Mouse (Mus musculus) myocyte (in vitro differentiated cells): ENCODE data around the gene Twf2. TPM values are rescaled to one million over a fixed set of nuclear protein-coding genes. Genes with fewer than 3 reads are reported as not detected.

ENCODE experiments used
- H3K27me3 ChIP-seq: one replicate; pipeline ENCODE4 v1.6.1; 2011; ENCODE audit not compliant: control insufficient read depth, insufficient read depth, insufficient read length
- H3K36me3 ChIP-seq: one replicate; pipeline ENCODE4 v1.6.1; 2011; ENCODE audit not compliant: control insufficient read depth, insufficient read depth
- H3K4me2 ChIP-seq: one replicate; pipeline ENCODE4 v1.6.1; 2011; ENCODE audit warnings: low read depth, control low read depth
- H3K4me3 ChIP-seq: one replicate; pipeline ENCODE4 v1.5.1; 2011; ENCODE audit warnings: mild to moderate bottlenecking, control low read depth, moderate library complexity
- H3K79me2 ChIP-seq: one replicate; pipeline ENCODE4 v1.6.1; 2011; ENCODE audit not compliant: control insufficient read depth, insufficient read depth
- H3ac ChIP-seq: one replicate; pipeline ENCODE4 v1.6.1; 2011; ENCODE audit not compliant: control insufficient read depth, insufficient read length
- CEBPB ChIP-seq: IDR thresholded peaks from 2 replicates; pipeline ENCODE4 v1.6.1; 2011; ENCODE audit warnings: mild to moderate bottlenecking, moderate library complexity; ENCODE audit not compliant: poor library complexity, insufficient read depth, severe bottlenecking
- E2F4 ChIP-seq: IDR thresholded peaks from one replicate; pipeline ENCODE4 v1.6.1; 2011; ENCODE audit warnings: mild to moderate bottlenecking, control low read depth, moderate library complexity; ENCODE audit not compliant: insufficient read depth
- MAX ChIP-seq: IDR thresholded peaks from one replicate; pipeline ENCODE4 v1.6.1; 2011; ENCODE audit warnings: low read depth, mild to moderate bottlenecking, control low read depth
- MYOD1 ChIP-seq, 3 experiments: IDR thresholded peaks; one replicate each; pipeline ENCODE4 v1.6.1; 2011; ENCODE audit warnings: control low read depth in 2 of 3, low read depth in 2 of 3, mild to moderate bottlenecking in 2 of 3, moderate library complexity in 1 of 3; ENCODE audit not compliant: insufficient read length in 2 of 3, control insufficient read depth in 1 of 3
- MYOG ChIP-seq, 3 experiments: IDR thresholded peaks; one replicate each; pipeline ENCODE4 v1.6.1; 2011; ENCODE audit warnings: control low read depth in 2 of 3, low read depth in 2 of 3, mild to moderate bottlenecking in 2 of 3; ENCODE audit not compliant: insufficient read length in 2 of 3, control insufficient read depth in 1 of 3, insufficient read depth in 1 of 3
- POLR2A ChIP-seq: IDR thresholded peaks from one replicate; pipeline ENCODE4 v1.6.1; 2011; ENCODE audit warnings: low read depth, mild to moderate bottlenecking, control low read depth, moderate library complexity; ENCODE audit not compliant: insufficient read length
- POLR2AphosphoS2 ChIP-seq: IDR thresholded peaks from one replicate; pipeline ENCODE4 v1.6.1; 2011; ENCODE audit warnings: low read depth, control low read depth; ENCODE audit not compliant: insufficient read length
- REST ChIP-seq: IDR thresholded peaks from one replicate; pipeline ENCODE4 v1.6.1; 2011; ENCODE audit warnings: mild to moderate bottlenecking, control low read depth, moderate library complexity; ENCODE audit not compliant: insufficient read depth, insufficient read length
- SRF ChIP-seq: IDR thresholded peaks from one replicate; pipeline ENCODE4 v1.6.1; 2011; ENCODE audit warnings: low read depth; ENCODE audit not compliant: control insufficient read depth, insufficient read length
- TCF12 ChIP-seq: IDR thresholded peaks from one replicate; pipeline ENCODE4 v1.6.1; 2011; ENCODE audit warnings: mild to moderate bottlenecking, control low read depth; ENCODE audit not compliant: poor library complexity, insufficient read depth, severe bottlenecking
- TCF3 ChIP-seq: IDR thresholded peaks from one replicate; pipeline ENCODE4 v1.6.1; 2011; ENCODE audit warnings: low read depth, control low read depth; ENCODE audit not compliant: insufficient read length
- USF1 ChIP-seq: IDR thresholded peaks from one replicate; pipeline ENCODE4 v1.6.1; 2011; ENCODE audit warnings: low read depth, mild to moderate bottlenecking, control low read depth, moderate library complexity
- polyA plus RNA-seq: library from polyadenylated mRNA; unstranded; fragments of >200 nt; fragmentation: generic; extraction: Trizol; gene quantifications from one replicate; pipeline ENCODE4 v1.2.1, GENCODE M21; 2012; ENCODE audit warnings: missing spikeins

The Twf2 gene
- polyA plus RNA-seq, 1 experiment: 103 TPM

- Histone ChIP-seq H3K36me3 (peaks cover 6% of the 10 kb centered on the region), H3K79me2 (no peaks in the 10 kb centered on the region), H3K4me2 (no peak overlapping the region), H3ac (no peak overlapping the region), H3K4me3 (no peak overlapping the region), H3K27me3 (peaks cover 8% of the 10 kb centered on the region)
- TF ChIP-seq REST (no peak), MYOG (IDR thresholded peaks at IDR 0.05; ENCODE audit: control insufficient read depth in 1 of 3, insufficient read depth in 1 of 3, insufficient read length in 2 of 3, low read depth in 2 of 3) (no peak), E2F4 (no peak), CEBPB (no peak), SRF (no peak), POLR2A (no peak), TCF12 (no peak), TCF3 (no peak), POLR2AphosphoS2 (no peak), MYOD1 (IDR thresholded peaks at IDR 0.05; ENCODE audit: control insufficient read depth in 1 of 3, insufficient read length in 2 of 3, low read depth in 2 of 3) (no peak), USF1 (no peak), MAX (no peak)
These were observed 27.8 kb downstream of the Twf2 start for GRCm38 (mm10) chr9:106230734-106231106.

- Histone ChIP-seq H3K4me2 (no peak overlapping the region), H3K4me3 (no peak overlapping the region), H3ac (no peak overlapping the region), H3K36me3 (peaks cover 6% of the 10 kb centered on the region), H3K27me3 (peaks cover 3% of the 10 kb centered on the region), H3K79me2 (no peaks in the 10 kb centered on the region)
- TF ChIP-seq CEBPB: no peak
- peak; percentile 9 for TF ChIP-seq POLR2AphosphoS2
These were observed 28.3 kb downstream of the Twf2 start for GRCm38 (mm10) chr9:106231220-106231619.

- Histone ChIP-seq H3K4me2 (no peak overlapping the region), H3K4me3 (no peak overlapping the region), H3K79me2 (no peaks in the 10 kb centered on the region), H3K36me3 (peaks cover 6% of the 10 kb centered on the region), H3K27me3 (no peaks in the 10 kb centered on the region), H3ac (no peak overlapping the region)
- no peak for TF ChIP-seq REST
- TF ChIP-seq MAX: no peak
- TF ChIP-seq TCF12: no peak
- no peak for TF ChIP-seq POLR2AphosphoS2
- no peak for TF ChIP-seq MYOD1 (IDR thresholded peaks at IDR 0.05; ENCODE audit: control insufficient read depth in 1 of 3, insufficient read length in 2 of 3, low read depth in 2 of 3)
- TF ChIP-seq MYOG (IDR thresholded peaks at IDR 0.05; ENCODE audit: control insufficient read depth in 1 of 3, insufficient read depth in 1 of 3, insufficient read length in 2 of 3, low read depth in 2 of 3): no peak
- no peak for TF ChIP-seq E2F4
- TF ChIP-seq POLR2A: no peak
- no peak for TF ChIP-seq SRF
- no peak for TF ChIP-seq USF1
- TF ChIP-seq CEBPB: no peak
- TF ChIP-seq TCF3: no peak
These were observed 28.9 kb downstream of the Twf2 start for GRCm38 (mm10) chr9:106231816-106232215.

- Histone ChIP-seq H3K27me3 (no peaks in the 10 kb centered on the region), H3K4me3 (no peak overlapping the region), H3K79me2 (no peaks in the 10 kb centered on the region), H3K4me2 (no peak overlapping the region), H3ac (no peak overlapping the region), H3K36me3 (peaks cover 6% of the 10 kb centered on the region)
- TF ChIP-seq MYOD1 (IDR thresholded peaks at IDR 0.05; ENCODE audit: control insufficient read depth in 1 of 3, insufficient read length in 2 of 3, low read depth in 2 of 3) (no peak), USF1 (no peak), CEBPB (no peak), TCF12 (no peak), TCF3 (no peak), REST (no peak), POLR2AphosphoS2 (no peak), MAX (no peak), MYOG (IDR thresholded peaks at IDR 0.05; ENCODE audit: control insufficient read depth in 1 of 3, insufficient read depth in 1 of 3, insufficient read length in 2 of 3, low read depth in 2 of 3) (no peak), SRF (no peak), E2F4 (no peak), POLR2A (no peak)
These were observed 30.0 kb downstream of the Twf2 start for GRCm38 (mm10) chr9:106232956-106233355.

- Histone ChIP-seq H3K36me3 (peaks cover 11% of the 10 kb centered on the region), H3K27me3 (no peaks in the 10 kb centered on the region), H3K4me2 (no peak overlapping the region), H3K4me3 (no peak overlapping the region), H3K79me2 (no peaks in the 10 kb centered on the region), H3ac (no peak overlapping the region)
- TF ChIP-seq CEBPB: no peak
- no peak for TF ChIP-seq MAX
- TF ChIP-seq REST: no peak
- no peak for TF ChIP-seq E2F4
- no peak for TF ChIP-seq SRF
- no peak for TF ChIP-seq TCF3
- no peak for TF ChIP-seq POLR2AphosphoS2
- no peak for TF ChIP-seq USF1
- TF ChIP-seq MYOD1 (IDR thresholded peaks at IDR 0.05; ENCODE audit: control insufficient read depth in 1 of 3, insufficient read length in 2 of 3, low read depth in 2 of 3): no peak
- no peak for TF ChIP-seq POLR2A
- no peak for TF ChIP-seq TCF12
- no peak for TF ChIP-seq MYOG (IDR thresholded peaks at IDR 0.05; ENCODE audit: control insufficient read depth in 1 of 3, insufficient read depth in 1 of 3, insufficient read length in 2 of 3, low read depth in 2 of 3)
These were observed 31.0 kb downstream of the Twf2 start for GRCm38 (mm10) chr9:106233953-106234352.
